Mouse (Mus musculus) naive thymus-derived CD4-positive, alpha-beta T cell, adult 2 months (primary cell): ENCODE measurements around the gene Gm38392.

ENCODE experiments used
- DNase-seq: peaks from one replicate; pipeline ENCODE4 v3.0.0-alpha.2; 2011; ENCODE audit warnings: low read depth

Gm38392 gene

GRCm38 (mm10) chr3:88199541-88200110 lies 87.4 kb downstream of the Gm38392 start:
- no peak for DNase-seq

- no peak for DNase-seq
Observed at GRCm38 (mm10) chr3:88198505-88199020, 88.4 kb downstream of the Gm38392 start.

GRCm38 (mm10) chr3:88197741-88198504 lies 89.1 kb downstream of the Gm38392 start:
- DNase-seq = no peak
